Mouse (Mus musculus) layer of hippocampus, postnatal 10 days (tissue): ENCODE results near the gene Tcf7l2. TPM values are rescaled to one million over a fixed set of nuclear protein-coding genes. Genes with fewer than 3 reads are reported as not detected.

Experiments
- DNase-seq, 2 experiments: peaks; one replicate each; pipeline ENCODE4 v3.0.0; 2021; ENCODE audit warnings: low spot score in 2 of 2
- total RNA-seq, 2 experiments: library from RNA; stranded (reverse); gene quantifications; 2 replicates each; pipeline ENCODE4 v1.2.3; 2021

Tcf7l2 gene
- total RNA-seq, 2 experiments from 2014 or later: 14.2 to 26.1 TPM

DNA sequence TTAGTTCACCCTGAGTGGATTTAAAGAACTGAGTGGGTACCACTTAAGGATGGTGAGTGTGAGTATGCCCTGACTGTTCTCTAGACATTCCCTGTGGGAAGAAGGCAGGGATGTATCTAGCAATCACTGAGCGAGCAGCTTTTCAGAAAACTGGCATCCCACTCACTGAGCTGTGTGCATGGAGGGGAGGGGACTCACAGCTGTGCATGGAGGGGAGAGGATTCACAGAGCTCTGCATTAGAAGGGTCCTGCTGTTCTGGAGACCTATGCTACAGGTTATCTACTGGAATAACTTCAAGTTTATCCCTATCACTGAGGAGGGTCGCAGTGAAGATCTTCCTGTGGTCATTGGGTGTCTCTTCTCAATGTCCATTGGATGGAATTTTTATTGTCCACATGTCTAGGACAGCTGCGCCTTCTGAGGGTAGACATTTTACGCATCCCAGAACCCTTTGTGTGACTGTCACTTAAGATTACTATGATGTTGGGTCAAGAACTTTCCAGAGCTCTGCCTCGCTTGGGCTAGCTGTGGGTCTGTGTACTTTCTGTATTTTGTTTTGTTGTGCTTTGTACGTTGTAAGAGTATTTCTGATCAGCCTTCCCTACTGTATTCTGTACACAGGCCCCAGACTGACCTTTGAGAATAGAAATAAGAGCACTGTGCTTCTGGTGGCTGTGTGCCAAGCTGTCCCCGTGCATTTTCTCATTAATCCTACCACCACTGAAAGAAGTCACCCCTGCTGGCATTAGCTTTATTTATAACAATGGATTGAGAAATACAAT, 192.5 kb downstream of the Tcf7l2 start:
- no peak for DNase-seq

DNA sequence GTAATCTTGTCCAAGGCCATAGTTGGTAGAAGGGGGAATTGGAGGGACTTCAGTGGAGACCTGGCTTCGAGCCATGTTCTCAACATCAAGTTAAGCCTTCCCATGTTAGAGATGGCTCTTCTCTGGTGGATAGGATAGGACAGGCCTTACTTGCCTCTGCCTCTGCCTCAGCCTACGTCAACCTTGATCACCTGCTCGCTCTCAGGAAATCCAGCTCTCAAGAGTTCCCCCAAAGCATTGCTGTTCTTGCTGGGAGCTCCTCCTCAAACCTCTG, 193.0 kb downstream of the Tcf7l2 start:
- DNase-seq: no peak

DNA sequence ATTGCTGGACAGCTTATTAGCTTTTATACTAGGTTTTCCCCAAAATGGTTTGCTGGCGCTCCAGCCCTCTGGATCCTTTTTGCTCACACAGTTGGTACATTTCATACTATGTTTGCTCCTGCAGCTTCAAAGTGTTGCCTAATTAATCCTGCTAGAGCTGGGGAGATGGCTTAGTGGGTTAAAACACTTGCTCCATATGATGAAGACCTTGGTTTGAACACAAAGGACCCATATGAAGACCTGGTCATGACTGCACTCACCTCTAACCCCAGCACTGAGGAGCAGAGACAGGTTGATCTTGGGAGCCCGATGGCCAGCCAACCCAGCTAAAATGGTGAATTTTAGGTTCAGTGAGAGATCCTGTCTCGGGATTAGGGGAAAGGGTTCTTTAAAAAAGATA, 195.4 kb downstream of the Tcf7l2 start:
- no peak for DNase-seq

DNA sequence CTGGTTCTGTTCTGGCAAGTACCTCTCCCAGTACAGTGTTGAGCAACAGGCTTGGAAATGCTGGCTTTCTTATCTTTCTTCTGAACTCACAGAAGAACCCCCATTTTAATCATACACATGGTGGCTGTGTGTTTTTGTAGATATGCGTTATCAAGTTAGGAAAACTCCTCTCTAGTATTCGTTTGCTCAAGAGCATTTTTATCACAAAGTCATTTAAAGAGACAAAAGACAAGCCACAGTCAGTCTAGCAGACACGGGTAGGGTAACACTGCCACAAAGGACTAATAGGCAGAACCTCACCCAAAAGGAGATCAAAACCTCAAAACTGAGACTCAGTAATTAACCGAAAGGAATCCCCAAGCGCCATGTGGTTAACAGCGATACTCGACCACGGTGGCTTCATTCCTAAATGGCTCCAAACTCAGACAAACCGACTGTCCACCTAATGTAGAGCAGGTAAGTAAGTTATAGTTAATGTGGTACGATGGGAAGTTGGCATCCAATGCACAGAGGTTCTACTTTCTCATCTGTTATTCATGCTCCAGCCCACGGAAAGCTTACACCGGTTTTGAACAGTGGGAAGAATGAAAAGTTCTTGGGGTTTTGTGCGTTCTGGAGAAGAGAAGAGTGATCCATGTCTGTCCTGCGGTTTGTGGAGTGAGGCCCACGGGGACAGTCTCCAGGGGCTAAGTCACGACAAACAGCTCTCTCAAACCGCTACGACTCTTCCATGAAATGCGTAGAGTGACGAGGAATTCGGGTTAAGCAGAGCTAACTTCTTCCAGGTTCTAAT, 196.8 kb downstream of the Tcf7l2 start:
- no peak for DNase-seq

DNA sequence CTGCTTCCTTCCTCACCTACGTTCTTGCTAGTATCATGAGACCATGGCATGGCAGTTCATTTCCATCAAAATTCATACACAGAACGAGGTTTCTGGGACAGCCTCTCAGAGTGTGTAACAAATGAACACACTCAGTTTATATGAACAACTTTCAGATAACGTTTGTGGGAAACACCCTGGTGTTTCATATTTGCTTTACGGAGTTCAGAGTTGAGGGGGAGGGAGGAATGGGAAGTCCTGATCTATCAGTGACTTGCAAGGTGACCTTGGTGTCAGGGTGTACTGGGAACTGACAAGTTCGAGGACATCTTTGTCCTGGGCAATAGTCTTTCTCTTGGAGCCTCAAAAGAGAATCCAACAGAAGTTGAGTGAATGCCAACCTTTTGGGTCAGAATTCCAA, 197.5 kb downstream of the Tcf7l2 start:
- no peak for DNase-seq

DNA sequence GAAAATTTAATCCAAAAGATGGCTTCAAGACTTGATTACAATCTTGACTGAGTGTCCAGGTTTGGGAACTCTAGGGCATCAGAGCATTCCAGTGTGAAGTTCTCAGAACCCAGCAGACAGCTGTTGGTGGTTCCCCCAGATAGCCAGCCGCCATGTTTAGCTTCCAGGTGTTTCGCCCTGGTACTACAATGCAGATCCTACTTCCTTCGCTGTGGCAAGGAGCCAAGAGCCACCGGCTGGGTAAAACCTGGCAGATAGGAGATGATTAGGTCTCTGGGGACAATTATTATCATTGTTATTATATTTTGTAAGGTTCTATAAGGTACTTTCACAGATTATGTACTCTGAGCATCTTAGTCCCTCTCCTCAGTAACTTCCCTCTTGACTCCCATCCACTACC, 198.1 kb downstream of the Tcf7l2 start:
- no peak for DNase-seq

DNA sequence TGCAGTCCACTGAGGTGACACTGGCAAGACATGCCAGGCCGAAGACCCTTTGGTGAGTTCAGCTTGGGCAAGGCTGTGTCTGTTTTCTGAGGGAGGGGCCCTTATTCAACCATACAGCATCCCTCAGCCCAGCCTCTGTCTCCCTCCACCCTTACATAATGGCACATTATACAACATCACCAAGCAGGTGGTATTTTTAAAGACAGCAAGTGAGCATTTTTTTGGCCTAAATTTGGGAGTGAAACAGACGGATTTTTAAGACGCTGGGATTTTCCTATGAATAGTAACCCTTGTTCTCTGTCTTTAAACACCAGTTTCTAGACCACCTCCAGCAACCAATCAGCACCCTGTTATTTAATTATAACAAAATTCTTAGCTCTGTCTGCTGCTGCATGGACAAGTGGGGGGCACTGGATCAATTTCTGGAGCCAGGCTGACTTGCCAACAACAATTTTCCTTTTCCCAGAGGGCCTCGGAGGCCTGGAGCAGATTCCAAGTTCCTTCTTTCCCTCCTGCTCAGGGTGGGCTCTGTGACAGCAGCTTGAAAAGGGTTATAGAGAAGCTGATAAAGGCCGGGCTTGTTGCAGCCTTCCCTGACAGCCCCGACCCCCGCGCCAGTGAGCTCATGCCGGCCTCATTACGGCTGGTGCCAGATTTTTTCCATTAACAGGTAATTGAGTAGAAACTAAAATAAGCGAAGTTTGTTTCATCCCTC, 199.1 kb downstream of the Tcf7l2 start:
- DNase-seq: peak; percentile 50 to 69

DNA sequence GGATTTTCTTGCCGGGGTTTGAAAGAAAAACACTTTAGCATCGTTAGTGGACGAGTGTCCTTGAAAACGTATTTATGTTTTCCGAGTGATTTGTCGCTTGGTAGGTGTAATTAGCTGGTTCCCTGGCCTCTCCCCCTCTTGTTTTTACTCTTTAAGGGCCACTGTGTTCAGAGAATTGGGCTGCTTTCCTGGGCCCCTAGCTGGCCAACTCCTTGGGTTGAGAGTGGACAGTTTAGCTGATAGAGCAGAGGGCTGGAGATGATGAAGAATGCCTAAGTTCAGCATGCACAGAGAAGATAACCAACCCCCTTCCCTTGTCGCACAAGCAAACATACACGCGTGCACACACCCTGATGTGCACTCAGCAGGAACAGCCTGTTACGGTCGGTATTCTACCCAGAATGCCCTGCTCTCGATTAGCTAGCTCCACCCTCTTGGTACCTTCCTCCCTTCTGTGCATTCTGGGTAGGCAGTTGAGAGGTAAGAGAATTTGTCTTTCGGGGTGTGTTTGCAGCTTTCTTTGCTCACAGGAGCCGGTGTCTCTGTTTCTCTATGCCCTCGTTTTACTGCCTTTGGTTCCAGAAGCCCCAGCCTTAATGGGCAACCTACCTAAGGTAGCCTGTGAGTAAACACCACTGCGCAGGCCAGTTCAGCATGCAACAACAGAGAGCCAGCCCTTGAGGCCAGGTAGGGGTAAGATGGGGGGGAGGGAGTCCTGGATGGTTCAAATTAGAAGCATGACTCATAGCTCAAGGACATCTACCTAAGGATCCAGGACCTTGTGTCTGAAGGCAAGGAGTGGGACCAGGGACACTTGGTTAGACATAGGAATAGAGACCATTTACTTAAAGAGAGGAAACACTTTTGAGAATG, 199.9 kb downstream of the Tcf7l2 start:
- no peak for DNase-seq

DNA sequence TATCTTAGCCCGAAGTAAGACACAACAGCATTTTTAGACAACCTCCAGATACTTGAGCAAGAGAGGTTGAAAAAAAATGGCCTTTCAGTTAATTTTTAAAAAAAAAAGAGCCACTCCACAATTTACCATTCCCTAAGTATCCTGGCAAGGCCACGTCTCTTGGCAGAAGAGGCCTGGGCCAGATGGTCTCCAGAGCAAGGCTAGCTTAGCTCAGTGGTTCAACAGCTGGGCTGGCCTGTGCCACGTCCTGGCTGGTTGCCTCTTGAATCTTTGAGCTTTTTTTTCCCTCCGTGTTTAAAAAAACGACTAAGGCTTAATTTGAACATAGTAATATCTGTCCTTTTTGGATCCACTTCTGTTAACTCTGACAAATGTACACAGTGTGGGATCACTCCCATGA, 209.8 kb downstream of the Tcf7l2 start:
- peak; percentile 56 to 60 for DNase-seq

DNA sequence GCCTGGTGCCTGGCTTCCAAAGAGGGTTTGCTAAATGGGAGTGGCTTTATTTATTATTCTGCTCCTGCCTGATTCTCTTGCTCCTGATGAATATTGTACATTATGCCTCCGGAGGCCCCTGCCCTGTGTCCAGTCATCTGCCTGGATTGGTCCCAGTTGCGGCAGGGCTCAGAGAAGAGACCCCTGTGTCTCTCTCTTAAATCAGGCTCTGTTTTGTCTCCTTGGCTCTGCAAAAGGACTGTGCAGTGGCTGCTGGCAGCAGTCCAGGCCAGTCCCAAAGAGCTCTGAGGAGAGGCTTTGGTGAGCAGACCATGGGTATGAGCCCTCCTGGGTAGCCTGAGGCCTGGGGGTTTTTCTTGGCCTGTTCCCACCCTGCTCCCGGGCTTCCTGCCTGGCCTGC, 211.6 kb downstream of the Tcf7l2 start:
- DNase-seq: peak; percentile 64 to 76

DNA sequence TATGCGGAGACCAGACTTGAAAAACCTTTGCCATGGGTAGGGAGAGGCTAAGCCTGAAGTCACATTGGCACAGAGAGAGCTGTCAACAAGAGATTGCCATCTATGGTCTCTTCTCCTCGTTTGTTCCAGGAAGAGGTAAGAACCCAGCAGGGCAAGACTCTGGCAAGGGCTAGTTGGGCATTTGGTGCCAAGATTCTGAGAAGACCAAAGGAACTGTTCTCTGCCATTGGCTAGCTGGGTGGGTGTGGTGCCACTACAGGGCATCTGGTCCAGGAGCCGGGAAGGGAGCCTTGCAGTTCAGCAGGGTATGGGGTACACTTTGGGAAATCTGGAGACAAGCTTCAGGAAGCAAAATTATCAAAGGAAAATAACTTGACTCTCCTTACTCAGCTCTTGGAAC, 213.5 kb downstream of the Tcf7l2 start:
- DNase-seq: no peak

DNA sequence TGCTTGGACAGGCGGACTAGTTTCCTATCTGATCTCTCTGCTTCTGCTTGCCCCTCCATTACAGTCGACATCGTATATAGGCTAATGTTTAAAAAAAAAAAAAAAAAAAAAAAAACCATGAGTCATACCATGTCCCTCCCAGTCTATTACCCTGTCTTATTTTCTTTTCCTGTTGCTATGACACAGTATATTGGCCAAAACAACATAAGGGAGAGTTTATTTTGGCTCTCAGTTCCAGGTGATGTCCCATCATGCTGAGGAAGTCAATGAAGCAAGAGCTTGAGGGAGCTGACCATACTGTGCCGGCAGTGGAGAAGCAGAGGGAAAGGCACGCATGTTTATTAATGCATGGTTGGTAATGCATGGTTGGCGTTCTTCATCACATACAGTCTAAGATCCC, 215.1 kb downstream of the Tcf7l2 start:
- DNase-seq: no peak

DNA sequence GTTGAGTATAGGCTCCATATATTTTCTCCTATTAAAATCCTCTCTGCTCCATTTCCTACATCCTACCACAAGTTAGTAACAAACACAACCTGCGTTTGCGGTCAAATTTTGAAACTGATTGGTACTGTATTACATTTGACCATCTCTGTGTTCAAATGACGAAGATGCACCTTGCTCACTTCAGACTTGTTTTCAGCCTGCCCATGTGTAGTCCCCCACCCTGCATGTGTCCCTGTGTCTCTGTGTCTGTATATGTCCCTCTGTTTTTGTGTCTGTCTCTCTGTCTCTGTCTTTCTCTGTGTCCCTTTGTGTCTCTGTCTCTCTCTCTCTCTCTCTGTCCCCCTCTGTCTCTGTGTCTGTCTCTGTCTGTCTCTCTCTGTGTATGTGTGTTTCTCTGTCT, 222.8 kb downstream of the Tcf7l2 start:
- no peak for DNase-seq

DNA sequence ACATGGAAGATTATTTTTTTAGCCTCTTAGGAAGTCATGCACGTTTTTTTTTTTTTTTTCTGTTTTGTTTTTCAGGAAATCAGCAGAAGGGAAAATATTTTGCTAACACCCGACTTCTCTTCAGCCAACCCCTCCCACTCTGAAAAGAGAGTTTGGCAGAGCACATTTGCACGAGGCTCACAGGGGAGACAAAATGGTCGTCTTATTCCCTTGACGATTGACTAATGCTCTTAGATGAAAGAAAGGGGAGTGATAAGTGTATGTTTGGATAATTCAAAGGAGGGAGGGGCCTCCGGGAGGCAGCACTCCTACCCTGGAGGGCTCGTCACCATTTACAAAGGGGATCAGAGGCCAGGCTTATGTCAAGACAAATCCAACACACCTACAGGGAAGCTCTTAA, 224.4 kb downstream of the Tcf7l2 start:
- DNase-seq: no peak

DNA sequence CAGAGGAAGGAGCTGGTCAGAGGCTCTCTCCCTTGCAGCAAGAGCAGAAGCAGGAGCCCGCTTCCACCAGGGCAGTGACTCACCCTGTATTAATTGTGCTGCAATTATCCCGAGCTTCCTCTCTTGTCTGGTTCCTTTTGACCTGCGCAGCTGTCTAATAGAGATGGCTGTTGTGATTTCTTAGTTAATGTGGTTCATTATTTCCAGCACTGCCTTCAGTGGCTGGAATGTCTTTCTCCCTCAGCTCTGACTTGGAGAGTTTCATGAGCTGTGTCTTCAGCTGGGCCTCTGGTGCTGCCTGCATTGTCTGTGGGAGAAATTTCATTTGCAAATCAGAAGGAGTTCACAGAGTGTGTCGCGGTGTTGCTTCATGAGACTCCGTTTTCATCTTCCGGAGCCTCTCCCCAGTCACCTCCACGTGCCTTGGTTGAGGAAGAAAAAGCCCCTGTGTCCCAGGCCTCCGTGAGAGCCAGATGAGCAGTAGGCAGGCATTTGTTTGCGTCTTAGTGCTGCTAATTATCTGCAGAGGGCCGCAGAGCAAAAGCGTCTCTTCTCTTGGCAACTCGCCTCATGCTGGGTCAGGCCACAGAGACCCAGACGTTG, 228.4 kb downstream of the Tcf7l2 start:
- no peak for DNase-seq

DNA sequence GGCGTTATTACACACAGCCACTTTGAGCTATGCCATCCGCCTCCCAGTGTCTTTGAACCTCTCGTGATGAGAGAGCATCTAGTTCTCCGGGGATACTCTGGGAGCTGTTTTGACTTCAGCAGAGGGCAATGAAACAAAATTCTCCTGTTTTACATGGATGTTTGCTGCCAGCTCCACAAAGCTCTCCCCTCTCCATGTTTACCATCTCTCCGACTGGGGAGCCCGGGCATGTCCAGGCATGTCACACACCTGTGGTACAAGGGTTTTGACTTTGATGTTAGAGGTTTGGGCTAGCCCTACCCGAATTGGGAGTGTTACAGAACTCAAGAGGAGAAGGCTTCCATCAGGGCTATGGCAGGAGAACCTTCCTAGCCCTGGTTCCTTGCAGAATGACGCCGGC, 234.5 kb downstream of the Tcf7l2 start:
- DNase-seq: no peak
